Mouse (Mus musculus) kidney, embryonic 16.5 days (tissue): Measurements from ENCODE around the gene Cenps. TPM values are rescaled to one million over a fixed set of nuclear protein-coding genes. Genes with fewer than 3 reads are reported as not detected.
A peak's percentile ranks its signal among the peaks of the same experiment; 100 is the strongest.

ENCODE experiments used
- ATAC-seq: fragments of 200-750 bp; cut with Nextera tagmentation; 2 replicates; pipeline ENCODE4 v1.8.0; 2017; ENCODE audit warnings: moderate TSS enrichment; ENCODE audit not compliant: low FRiP score, low TSS enrichment
- H3K27ac ChIP-seq: fragments of 300-500 bp; sonication (generic); 2 replicates; pipeline ENCODE4 v1.5.1; 2014; ENCODE audit warnings: low read length
- H3K27me3 ChIP-seq: fragments of 300-500 bp; sonication (generic); 2 replicates; pipeline ENCODE4 v1.6.1; 2014; ENCODE audit warnings: low read length, control low read depth, mixed read lengths; ENCODE audit not compliant: insufficient read depth
- H3K36me3 ChIP-seq: fragments of 300-500 bp; sonication (generic); 2 replicates; pipeline ENCODE4 v1.6.1; 2014; ENCODE audit warnings: low read length, control low read depth, mixed read lengths; ENCODE audit not compliant: insufficient read depth
- H3K4me1 ChIP-seq: fragments of 300-500 bp; sonication (generic); 2 replicates; pipeline ENCODE4 v1.6.1; 2014; ENCODE audit warnings: low read length, control low read depth, mixed read lengths; ENCODE audit not compliant: insufficient read depth
- H3K4me2 ChIP-seq: fragments of 300-500 bp; sonication (generic); replicated peaks from 2 replicates; pipeline ENCODE4 v1.6.1; 2014; ENCODE audit warnings: low read depth, low read length
- H3K4me3 ChIP-seq: fragments of 300-500 bp; sonication (generic); 2 replicates; pipeline ENCODE4 v1.5.1; 2014; ENCODE audit warnings: mild to moderate bottlenecking, low read length
- H3K9ac ChIP-seq: fragments of 300-500 bp; sonication (generic); replicated peaks from 2 replicates; pipeline ENCODE4 v1.6.1; 2014; ENCODE audit warnings: low read length
- H3K9me3 ChIP-seq: fragments of 300-500 bp; sonication (generic); 2 replicates; pipeline ENCODE4 v1.6.1; 2016; ENCODE audit warnings: low read length, control low read depth
- WGBS: fragments of 180-500 bp; shearing (Covaris S2); extraction: QIAGEN DNeasy Blood & Tissue Kit; methylation state at CpG from one replicate; pipeline ENCODE4 v1.1.7; 2014; 5-methylcytosine and 5-hydroxymethylcytosine counted together
- polyA plus RNA-seq: library from polyadenylated mRNA; unstranded; fragments of >200 nt; fragmentation: Nextera tagmentation; extraction: Ambion mirVana; gene quantifications from 2 replicates; pipeline ENCODE4 v1.2.1, GENCODE M21; 2015

Cenps gene
- polyA plus RNA-seq, 1 experiment from 2014 or later: 34.0 TPM

- no peak overlapping the region for H3K4me3 ChIP-seq
- H3K9me3 ChIP-seq: no peaks in the 10 kb centered on the region
- no peak overlapping the region for H3K4me2 ChIP-seq
- 77% methylated on average over 4 of the region's 4 CpGs for WGBS
- H3K4me1 ChIP-seq: peaks cover 9% of the 10 kb centered on the region; the same call in 1 of the 2 replicates
- no peak for ATAC-seq
- 0 out of 2 replicates have a peak overlapping the region, but pooled peaks have one; percentile 22 for H3K27ac ChIP-seq
- H3K36me3 ChIP-seq: peaks cover 27% of the 10 kb centered on the region
- no peak overlapping the region for H3K9ac ChIP-seq
- no peaks in the 10 kb centered on the region for H3K27me3 ChIP-seq
Observed at GRCm38 (mm10) chr4:149148084-149148483, 10.7 kb upstream of the Cenps start.

GRCm38 (mm10) chr4:149147528-149147927 is 10.1 kb upstream of the Cenps start:
- Histone ChIP-seq H3K27me3 (no peaks in the 10 kb centered on the region), H3K27ac (0 out of 2 replicates have a peak overlapping the region, but pooled peaks have one; percentile 22), H3K4me3 (no peak overlapping the region), H3K36me3 (peaks cover 22% of the 10 kb centered on the region), H3K4me2 (no peak overlapping the region), H3K4me1 (peaks cover 9% of the 10 kb centered on the region; the same call in 1 of the 2 replicates), H3K9ac (no peak overlapping the region), H3K9me3 (no peaks in the 10 kb centered on the region)
- ATAC-seq: no peak
- WGBS: 83% methylated on average over 7 of the region's 7 CpGs

DNA sequence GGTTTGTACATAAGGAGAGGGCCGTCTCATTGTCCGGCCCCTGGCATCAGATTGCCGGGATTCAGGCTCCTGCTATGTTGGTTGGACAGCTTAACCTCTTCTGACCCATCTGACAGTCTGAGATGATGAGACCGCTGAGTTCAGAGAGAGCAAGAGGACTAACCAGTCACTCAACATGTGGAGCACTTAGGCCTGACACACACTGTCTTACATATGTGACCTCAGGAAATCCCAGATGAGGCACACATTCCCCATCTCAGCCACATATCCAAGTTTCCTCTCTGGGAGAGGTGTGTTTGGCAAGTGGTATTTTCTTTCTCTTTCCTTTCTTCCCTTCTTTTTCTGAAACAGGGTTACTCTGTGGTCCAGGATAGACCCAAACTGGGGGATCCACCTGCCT is 7.7 kb upstream of the Cenps start:
- Histone ChIP-seq H3K4me1 (peaks cover 9% of the 10 kb centered on the region; the same call in 1 of the 2 replicates), H3K4me3 (no peak overlapping the region), H3K27me3 (no peaks in the 10 kb centered on the region), H3K9me3 (no peaks in the 10 kb centered on the region), H3K36me3 (0 out of 2 replicates have a peak, but pooled peaks cover under 1% of the 10 kb centered on the region), H3K27ac (no peak overlapping the region), H3K9ac (no peak overlapping the region), H3K4me2 (no peak overlapping the region)
- no peak for ATAC-seq
- 84% methylated on average over 4 of the region's 4 CpGs for WGBS

DNA sequence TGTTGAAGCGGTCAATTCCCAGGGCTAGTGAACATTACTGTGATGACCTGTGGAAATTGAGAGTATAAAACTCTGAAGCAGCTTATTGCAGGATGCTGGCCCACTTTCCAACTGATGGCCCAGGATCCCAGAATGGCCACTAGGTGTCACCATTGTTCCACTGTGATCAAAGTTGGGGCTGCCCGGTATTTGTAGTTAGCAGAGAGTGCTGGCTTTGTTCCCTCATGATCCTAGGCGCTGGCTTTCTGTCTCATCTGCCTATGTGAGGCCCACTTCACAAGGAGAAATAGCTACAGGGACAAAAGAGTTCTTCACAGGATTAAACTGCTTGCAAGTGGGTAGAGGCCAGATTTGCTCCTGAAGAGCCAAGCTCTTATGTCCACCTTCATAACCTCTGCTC is 7.0 kb upstream of the Cenps start:
- Histone ChIP-seq H3K4me2 (no peak overlapping the region), H3K9ac (no peak overlapping the region; the same call in 1 of the 2 replicates), H3K36me3 (no peaks in the 10 kb centered on the region), H3K9me3 (no peaks in the 10 kb centered on the region), H3K27ac (no peak overlapping the region), H3K27me3 (no peaks in the 10 kb centered on the region), H3K4me1 (peaks cover 9% of the 10 kb centered on the region; the same call in 1 of the 2 replicates), H3K4me3 (no peak overlapping the region)
- 1% methylated on average over 3 of the region's 3 CpGs for WGBS
- peak; percentile 90 for ATAC-seq

GRCm38 (mm10) chr4:149143594-149143993 is 6.2 kb upstream of the Cenps start:
- no peak overlapping the region for H3K9ac ChIP-seq

DNA sequence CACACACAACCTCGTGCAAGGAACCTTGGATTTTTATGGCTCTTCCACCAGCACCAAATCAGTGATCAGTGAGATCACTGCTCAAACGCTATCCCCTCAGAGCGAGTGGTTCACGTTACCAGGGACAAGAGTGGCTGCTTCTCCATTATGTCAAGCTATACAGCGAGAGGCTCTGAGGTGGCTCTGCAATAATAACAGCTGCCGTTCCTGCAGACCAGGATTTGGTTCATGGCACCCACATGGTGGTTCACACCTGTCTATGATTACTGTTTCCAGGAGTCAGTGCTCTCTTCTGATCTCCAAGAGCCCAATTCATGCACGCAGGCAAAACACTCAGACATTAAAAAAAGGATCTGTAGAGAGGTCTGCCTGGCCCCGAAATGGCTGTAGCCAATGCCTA is 1.1 kb upstream of the Cenps start:
- Histone ChIP-seq H3K9me3 (no peaks in the 10 kb centered on the region), H3K36me3 (no peaks in the 10 kb centered on the region), H3K4me1 (peaks cover 6% of the 10 kb centered on the region), H3K4me2 (no peak overlapping the region), H3K27me3 (no peaks in the 10 kb centered on the region), H3K9ac (no peak overlapping the region), H3K4me3 (no peak overlapping the region), H3K27ac (no peak overlapping the region)
- 64% methylated on average over 8 of the region's 8 CpGs for WGBS
- no peak for ATAC-seq

More at GRCm38 (mm10) chr4:149143594-149143993, 6.2 kb upstream of the Cenps start:
- H3K36me3 ChIP-seq: no peaks in the 10 kb centered on the region
- H3K4me1 ChIP-seq: peaks cover 9% of the 10 kb centered on the region; the same call in 1 of the 2 replicates
- no peaks in the 10 kb centered on the region for H3K27me3 ChIP-seq
- no peak for ATAC-seq
- H3K4me2 ChIP-seq: no peak overlapping the region
- WGBS: 16% methylated on average over 4 of the region's 4 CpGs
- H3K27ac ChIP-seq: no peak overlapping the region
- no peaks in the 10 kb centered on the region for H3K9me3 ChIP-seq
- H3K4me3 ChIP-seq: no peak overlapping the region

DNA sequence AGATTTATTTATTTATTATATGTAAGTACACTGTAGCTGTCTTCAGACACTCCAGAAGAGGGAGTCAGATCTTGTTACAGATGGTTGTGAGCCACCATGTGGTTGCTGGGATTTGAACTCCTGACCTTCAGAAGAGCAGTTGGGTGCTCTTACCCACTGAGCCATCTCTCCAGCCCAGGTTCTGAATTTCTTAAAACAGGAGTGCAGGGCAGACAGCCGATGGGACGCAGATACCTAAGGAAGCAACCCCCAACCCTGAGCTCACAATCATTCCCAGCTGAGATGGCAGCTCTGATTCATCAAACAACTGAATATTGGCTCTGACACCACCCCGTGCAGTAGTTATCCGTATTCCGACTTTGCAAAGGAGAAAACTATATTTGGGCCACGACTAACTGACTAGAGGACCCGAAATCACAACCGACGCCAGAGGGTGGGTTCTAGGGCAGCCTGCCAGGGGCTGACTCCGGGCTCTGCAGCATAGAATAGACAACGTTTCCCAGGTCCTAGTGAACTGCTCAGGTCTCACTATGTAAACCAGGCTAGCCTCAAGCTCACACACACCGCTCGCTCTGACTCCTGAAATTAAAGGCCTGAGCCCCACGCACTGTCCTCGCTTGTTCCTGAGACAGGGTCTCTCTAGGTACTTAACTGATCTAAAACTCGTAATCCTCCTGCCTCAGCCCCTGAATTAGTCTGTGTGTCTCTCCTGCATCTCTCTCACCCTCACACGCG is 1.1 kb downstream of the Cenps start:
- Histone ChIP-seq H3K9me3 (no peaks in the 10 kb centered on the region), H3K4me1 (peaks cover 6% of the 10 kb centered on the region), H3K9ac (peak overlapping the region; percentile 78), H3K27me3 (no peaks in the 10 kb centered on the region), H3K27ac (no peak overlapping the region), H3K4me3 (peak overlapping the region; percentile 65), H3K4me2 (peak overlapping the region; percentile 66), H3K36me3 (no peaks in the 10 kb centered on the region; the same call in 1 of the 2 replicates)
- 69% methylated on average over 18 of the region's 18 CpGs for WGBS
- ATAC-seq: no peak

GRCm38 (mm10) chr4:149133395-149133794 is 4.0 kb downstream of the Cenps start:
- Histone ChIP-seq H3K36me3 (peaks cover 6% of the 10 kb centered on the region; the same call in 1 of the 2 replicates), H3K27me3 (no peaks in the 10 kb centered on the region), H3K4me1 (peaks cover 6% of the 10 kb centered on the region), H3K4me2 (no peak overlapping the region), H3K9ac (no peak overlapping the region), H3K27ac (no peak overlapping the region), H3K4me3 (no peak overlapping the region), H3K9me3 (no peaks in the 10 kb centered on the region)
- no peak for ATAC-seq
- 69% methylated on average over 5 of the region's 5 CpGs for WGBS

DNA sequence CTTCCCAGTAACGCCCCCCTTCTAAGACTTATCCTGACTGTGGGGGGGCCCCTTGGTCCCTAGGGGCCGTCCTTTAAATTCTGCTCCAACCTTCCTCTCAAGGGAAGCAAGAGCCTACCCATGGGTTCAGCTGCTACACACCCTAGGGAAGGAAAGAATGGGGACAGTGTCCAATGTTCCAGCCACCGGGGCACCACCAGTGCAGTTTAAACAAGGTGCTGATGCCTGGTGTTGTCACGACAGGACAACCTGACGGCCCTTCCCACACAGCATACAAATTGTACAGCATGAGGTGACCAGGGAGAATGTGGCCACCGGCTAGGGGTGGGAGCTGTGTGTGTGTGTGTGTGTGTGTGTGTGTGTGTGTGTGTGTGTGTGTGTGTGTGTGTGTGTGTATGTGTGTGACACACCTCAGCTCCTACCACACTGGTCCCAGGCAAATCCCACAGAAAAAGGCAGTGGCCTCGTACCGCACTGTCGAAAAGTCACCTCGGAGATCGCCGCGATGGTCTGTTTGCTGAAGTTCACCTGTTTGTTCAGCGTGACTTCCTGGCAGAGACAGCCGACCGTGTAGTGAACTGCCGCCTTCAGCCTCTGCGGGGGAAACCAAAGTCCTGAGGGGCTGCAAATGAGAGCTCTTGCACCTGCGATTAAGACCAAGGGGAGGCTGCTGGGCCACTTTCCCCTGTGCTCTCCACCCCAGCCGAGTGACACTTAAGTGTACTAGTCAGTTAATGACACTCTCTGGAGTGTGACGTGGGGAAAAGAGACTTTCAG is 5.5 kb downstream of the Cenps start:
- 73% methylated on average over 21 of the region's 21 CpGs for WGBS
- Histone ChIP-seq H3K36me3 (peaks cover 8% of the 10 kb centered on the region; the same call in 1 of the 2 replicates), H3K9me3 (no peaks in the 10 kb centered on the region)

More for the DNA sequence above, 5.5 kb downstream of the Cenps start:
- no peak for ATAC-seq
- Histone ChIP-seq H3K4me1 (peaks cover 8% of the 10 kb centered on the region), H3K4me2 (no peak overlapping the region), H3K27ac (no peak overlapping the region), H3K4me3 (no peak overlapping the region), H3K27me3 (no peaks in the 10 kb centered on the region), H3K9ac (no peak overlapping the region)
